Mouse (Mus musculus) CH12.LX (cell line): Measurements from ENCODE around the gene Med23. TPM values are rescaled to one million over a fixed set of nuclear protein-coding genes. Genes with fewer than 3 reads are reported as not detected.

Source experiments
- DNase-seq: peaks from one replicate; pipeline ENCODE4 v3.0.0-alpha.2; 2013; ENCODE audit errors: extremely low read depth
- H3K27ac ChIP-seq: 2 replicates; pipeline ENCODE4 v1.5.1; 2012; ENCODE audit warnings: low read depth, mild to moderate bottlenecking, control low read depth, moderate library complexity; ENCODE audit not compliant: insufficient read depth
- H3K27me3 ChIP-seq: replicated peaks from 2 replicates; pipeline ENCODE3; 2012; ENCODE audit warnings: inconsistent platforms
- H3K36me3 ChIP-seq, 2 experiments: replicated peaks in 1 of 2; 2 replicates each; pipeline versions ENCODE3 to v1.6.1; 2012; ENCODE audit warnings: inconsistent platforms in 1 of 2, low read length in 1 of 2, mild to moderate bottlenecking in 1 of 2, mixed read lengths in 1 of 2, moderate library complexity in 1 of 2; ENCODE audit not compliant: control insufficient read depth in 1 of 2, insufficient read depth in 1 of 2
- H3K4me1 ChIP-seq, 2 experiments: 2 replicates each; pipeline ENCODE4 v1.6.1; 2012; ENCODE audit warnings: inconsistent platforms in 1 of 2, moderate library complexity in 1 of 2; ENCODE audit not compliant: insufficient read depth in 2 of 2, control insufficient read depth in 1 of 2
- H3K4me2 ChIP-seq: 2 replicates; pipeline ENCODE4 v1.6.1; 2012; ENCODE audit warnings: low read depth, mild to moderate bottlenecking, control low read depth; ENCODE audit not compliant: poor library complexity, insufficient read depth, severe bottlenecking
- H3K4me3 ChIP-seq, 3 experiments: fragments of 150-350 bp in 1 of 3; sonication (generic) in 1 of 3; replicated peaks in 1 of 3; 2 replicates each; pipeline versions ENCODE3 to v1.5.1; 2011 to 2012; ENCODE audit warnings: low read depth in 2 of 3, low read length in 2 of 3, mild to moderate bottlenecking in 2 of 3, moderate library complexity in 2 of 3, control low read depth in 1 of 3, improper control_type of control experiment in 1 of 3, inconsistent platforms in 1 of 3, mixed read lengths in 1 of 3; ENCODE audit not compliant: poor library complexity in 1 of 3
- H3K79me2 ChIP-seq: replicated peaks from 2 replicates; pipeline ENCODE4 v1.6.1; 2012; ENCODE audit warnings: mild to moderate bottlenecking, moderate library complexity; ENCODE audit not compliant: control insufficient read depth, poor library complexity, insufficient read depth, severe bottlenecking; ENCODE audit errors: extremely low read depth
- H3K9ac ChIP-seq: 2 replicates; pipeline ENCODE4 v1.6.1; 2012; ENCODE audit warnings: low read depth, mild to moderate bottlenecking, control low read depth, moderate library complexity; ENCODE audit not compliant: insufficient read depth
- H3K9me3 ChIP-seq: replicated peaks from 2 replicates; pipeline ENCODE3; 2012; ENCODE audit warnings: low read length, inconsistent platforms, mixed read lengths
- CHD1 ChIP-seq: IDR thresholded peaks from 2 replicates; pipeline ENCODE4 v1.6.1; 2012; ENCODE audit warnings: low read depth, low read length, improper control_type of control experiment, inconsistent platforms
- CTCF ChIP-seq, 2 experiments: IDR thresholded peaks in 1 of 2; conservative IDR thresholded peaks in 1 of 2; 2 replicates each; pipeline ENCODE4 v1.5.1; 2011 to 2012; ENCODE audit warnings: low read depth in 2 of 2, low read length in 2 of 2, improper control_type of control experiment in 1 of 2, inconsistent platforms in 1 of 2, mild to moderate bottlenecking in 1 of 2, moderate library complexity in 1 of 2
- E2F4 ChIP-seq: IDR thresholded peaks from 2 replicates; pipeline ENCODE4 v1.6.1; 2011; ENCODE audit warnings: low read depth, low read length, improper control_type of control experiment; ENCODE audit not compliant: insufficient replicate concordance
- ELF1 ChIP-seq: IDR thresholded peaks from 2 replicates; pipeline ENCODE4 v1.6.1; 2014; ENCODE audit warnings: low read depth, mild to moderate bottlenecking, inconsistent platforms, low read length, improper control_type of control experiment
- GABPA ChIP-seq: IDR thresholded peaks from 2 replicates; pipeline ENCODE4 v1.6.1; 2012; ENCODE audit warnings: low read depth, low read length, improper control_type of control experiment, inconsistent platforms; ENCODE audit not compliant: insufficient replicate concordance
- JUND ChIP-seq: conservative IDR thresholded peaks from 2 replicates; pipeline ENCODE4 v1.6.1; 2011; ENCODE audit warnings: low read depth, low read length, improper control_type of control experiment
- MEF2A ChIP-seq: IDR thresholded peaks from 2 replicates; pipeline ENCODE4 v1.6.1; 2014; ENCODE audit warnings: low read depth, mild to moderate bottlenecking, inconsistent platforms, low read length, improper control_type of control experiment, borderline replicate concordance
- MYC ChIP-seq: IDR thresholded peaks from 2 replicates; pipeline ENCODE4 v1.6.1; 2011; ENCODE audit warnings: low read depth, mild to moderate bottlenecking, improper control_type of control experiment, low read length
- NRF1 ChIP-seq: IDR thresholded peaks from 2 replicates; pipeline ENCODE4 v1.6.1; 2014; ENCODE audit warnings: low read depth, mild to moderate bottlenecking, inconsistent platforms, low read length, improper control_type of control experiment, moderate library complexity
- RAD21 ChIP-seq: IDR thresholded peaks from 2 replicates; pipeline ENCODE4 v1.6.1; 2011; ENCODE audit warnings: low read depth, mild to moderate bottlenecking, low read length, improper control_type of control experiment, moderate library complexity
- SIN3A ChIP-seq: IDR thresholded peaks from 2 replicates; pipeline ENCODE4 v1.6.1; 2012; ENCODE audit warnings: low read length, improper control_type of control experiment, inconsistent platforms
- TCF12 ChIP-seq: IDR thresholded peaks from 2 replicates; pipeline ENCODE4 v1.6.1; 2014; ENCODE audit warnings: low read depth, mild to moderate bottlenecking, inconsistent platforms, low read length, improper control_type of control experiment
- UBTF ChIP-seq: IDR thresholded peaks from 2 replicates; pipeline ENCODE4 v1.6.1; 2012; ENCODE audit warnings: low read depth, mild to moderate bottlenecking, inconsistent platforms, low read length, improper control_type of control experiment, moderate library complexity
- ZC3H11A ChIP-seq: IDR thresholded peaks from 2 replicates; pipeline ENCODE4 v1.6.1; 2012; ENCODE audit warnings: low read depth, mild to moderate bottlenecking, inconsistent platforms, low read length, improper control_type of control experiment
- ZMIZ1 ChIP-seq: IDR thresholded peaks from 2 replicates; pipeline ENCODE4 v1.6.1; 2012; ENCODE audit warnings: low read depth, mild to moderate bottlenecking, inconsistent platforms, low read length, improper control_type of control experiment
- dilution Hi-C: fragments of 300-500 bp; cut with MboI; formaldehyde crosslinking; loops from 2 replicates; pipeline ENCODE4 v1.14.3; 2020; ENCODE audit warnings: low sequenced_read_pairs; ENCODE audit not compliant: extremely low pct_unique_long_range_greater_than_20kb, extremely low pct_ligation_motif_present
- in situ Hi-C: fragments of 300-500 bp; cut with MboI; formaldehyde crosslinking; loops from 3 replicates; pipeline ENCODE4 v1.14.3; 2019; ENCODE audit warnings: low sequenced_read_pairs, low pct_ligation_motif_present, low pct_unique_long_range_greater_than_20kb, mixed read lengths
- polyA plus RNA-seq: library from polyadenylated mRNA; unstranded; fragments of >175 nt; gene quantifications from 2 replicates; pipeline ENCODE4 v1.2.1, GENCODE M21; 2012; ENCODE audit warnings: low read depth; ENCODE audit not compliant: insufficient read length
- total RNA-seq, 2 experiments: library from RNA; depleted of rRNA; stranded (reverse); fragments of 300-350 nt in 1 of 2; fragments of >200 nt in 1 of 2; gene quantifications; 2 replicates each; pipeline ENCODE4 v1.2.3; 2012 to 2014

Gene Med23
- total and polyA plus RNA-seq, 3 experiments: 43.5 to 45.7 (median 45.6) TPM

GRCm38 (mm10) chr10:24836366-24837038 lies 33.3 kb upstream of the Med23 start:
- H3K4me1 ChIP-seq: peaks cover 0 to 6% of the 10 kb centered on the region in 2 experiments; a peak in 2 of 4 replicates
- H3K9ac ChIP-seq: no peak overlapping the region
- dilution Hi-C loops: no loop called here
- no peak overlapping the region for H3K27ac ChIP-seq
- no peaks in the 10 kb centered on the region for H3K79me2 ChIP-seq
- H3K4me3 ChIP-seq: no peak overlapping the region
- H3K9me3 ChIP-seq: peaks cover 25% of the 10 kb centered on the region
- DNase-seq: no peak
- TF ChIP-seq RAD21: no peak
- no peak for TF ChIP-seq TCF12
- no peak for TF ChIP-seq ZC3H11A
- TF ChIP-seq, all 38 proteins: peak for 0
- in situ Hi-C loops: loop anchor here (25.0 kb wide), 1 partner anchor 199 kb away; no protein-coding TSS in a partner anchor
- H3K36me3 ChIP-seq: no peaks in the 10 kb centered on the region
- H3K4me2 ChIP-seq: no peak overlapping the region
- H3K27me3 ChIP-seq: no peaks in the 10 kb centered on the region

DNA sequence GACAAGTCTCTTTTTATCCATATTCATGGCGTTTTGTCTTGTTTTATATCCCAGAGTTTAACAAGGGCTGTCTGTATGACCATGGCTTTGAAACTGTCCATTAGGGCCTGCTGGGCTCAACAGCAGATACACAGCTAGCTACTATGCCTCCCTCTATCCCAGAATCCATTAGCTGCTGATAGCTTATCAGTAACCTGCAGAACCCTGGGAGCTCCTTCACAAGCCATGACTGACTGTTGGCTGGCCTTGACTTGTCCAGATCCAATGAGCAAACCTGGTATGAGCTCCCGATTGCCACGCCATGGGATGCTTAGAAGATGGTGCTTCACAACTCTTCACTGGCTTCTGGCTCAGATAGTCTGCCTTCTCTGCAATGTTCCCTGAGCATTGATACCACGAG lies 29.0 kb upstream of the Med23 start:
- H3K27me3 ChIP-seq: no peaks in the 10 kb centered on the region
- peaks cover 24% of the 10 kb centered on the region for H3K9me3 ChIP-seq
- H3K4me3 ChIP-seq: no peak overlapping the region
- TF ChIP-seq ZMIZ1 (no peak), JUND (no peak), MYC (no peak), TCF12 (no peak), NRF1 (no peak), CTCF (conservative IDR thresholded peaks at IDR 0.05 in 1 of 2, IDR thresholded peaks at IDR 0.05 in 1 of 2; ENCODE audit: low read depth in 2 of 2, low read length in 2 of 2) (no peak), GABPA (no peak), UBTF (no peak), E2F4 (no peak), ELF1 (no peak), CHD1 (no peak), MEF2A (no peak), SIN3A (no peak)
- H3K79me2 ChIP-seq: no peaks in the 10 kb centered on the region
- no peak overlapping the region for H3K4me2 ChIP-seq
- dilution Hi-C loops: no loop called here
- H3K36me3 ChIP-seq: peaks cover 0 to under 1% of the 10 kb centered on the region in 2 experiments
- no peak overlapping the region for H3K27ac ChIP-seq
- H3K9ac ChIP-seq: no peak overlapping the region
- no peak for DNase-seq
- in situ Hi-C loops: loop anchor here (25.0 kb wide), 1 partner anchor 203 kb away; no protein-coding TSS in a partner anchor
- 0 out of 4 replicates have a peak, but pooled peaks cover 0 to under 1% of the 10 kb centered on the region in 2 experiments for H3K4me1 ChIP-seq
